Mouse (Mus musculus) splenic B cell, adult 2 months (primary cell): ENCODE results near the gene Slc47a1.
"Not testable (repeated sequence)": the region's sequence is repeated elsewhere in the genome, so short reads cannot be mapped to it uniquely, and the experiment has no call there.

Experiments
- DNase-seq: peaks from one replicate; pipeline ENCODE4 v3.0.0-alpha.2; 2011; ENCODE audit warnings: low read depth, low spot score
- H3K27me3 ChIP-seq: 2 replicates; pipeline ENCODE4 v1.6.1; 2012; ENCODE audit warnings: mild to moderate bottlenecking, low read length, moderate library complexity, mixed read lengths; ENCODE audit not compliant: control insufficient read depth, poor library complexity, insufficient read depth, severe bottlenecking
- H3K36me3 ChIP-seq: 2 replicates; pipeline ENCODE4 v1.6.1; 2012; ENCODE audit warnings: mild to moderate bottlenecking, low read length, moderate library complexity, mixed read lengths; ENCODE audit not compliant: control insufficient read depth, poor library complexity, insufficient read depth, severe bottlenecking

Slc47a1 gene

DNA sequence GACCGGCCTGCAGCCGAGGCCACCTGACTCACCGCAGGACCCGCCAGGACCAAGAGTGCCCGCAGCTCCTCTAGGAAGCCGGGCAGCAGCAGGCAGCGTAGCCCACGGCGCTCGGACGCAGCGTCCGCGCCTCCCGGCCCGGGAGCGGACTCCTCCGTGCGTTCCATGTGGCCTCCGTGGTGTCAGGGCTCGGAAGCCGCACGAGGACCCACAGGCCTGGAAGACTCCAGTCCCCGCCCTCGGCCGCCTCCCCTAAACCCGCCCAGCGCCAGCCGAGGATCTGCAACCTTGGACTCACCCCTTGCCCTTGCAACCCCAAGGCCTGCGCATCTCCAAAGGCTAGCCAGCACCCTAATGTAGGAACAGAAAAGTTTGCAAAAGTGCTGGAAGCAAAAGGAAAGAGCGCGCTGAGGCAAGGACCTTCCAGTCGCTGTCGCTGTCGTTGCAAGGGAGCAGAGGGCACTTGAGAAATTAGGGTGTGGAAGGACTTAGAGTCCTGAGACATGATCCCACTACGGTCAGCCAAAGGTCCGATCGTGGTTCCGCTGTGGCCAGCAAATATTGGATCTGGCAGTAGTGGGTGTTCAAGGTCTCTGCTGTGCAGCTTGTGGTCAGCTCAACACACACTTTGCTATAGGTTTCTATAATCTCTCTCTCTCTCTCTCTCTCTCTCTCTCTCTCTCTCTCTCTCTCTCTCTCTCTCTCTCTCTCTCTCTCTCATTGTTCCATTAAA, at the start of gene Slc47a1:
Gene Slc47a1 (minus strand): TSS at position 465 of the 733 bp plus-strand sequence.
- DNase-seq, result no peak
- H3K36me3 ChIP-seq, result no peaks in the 10 kb centered on the region
- no peaks in the 10 kb centered on the region for H3K27me3 ChIP-seq

DNA sequence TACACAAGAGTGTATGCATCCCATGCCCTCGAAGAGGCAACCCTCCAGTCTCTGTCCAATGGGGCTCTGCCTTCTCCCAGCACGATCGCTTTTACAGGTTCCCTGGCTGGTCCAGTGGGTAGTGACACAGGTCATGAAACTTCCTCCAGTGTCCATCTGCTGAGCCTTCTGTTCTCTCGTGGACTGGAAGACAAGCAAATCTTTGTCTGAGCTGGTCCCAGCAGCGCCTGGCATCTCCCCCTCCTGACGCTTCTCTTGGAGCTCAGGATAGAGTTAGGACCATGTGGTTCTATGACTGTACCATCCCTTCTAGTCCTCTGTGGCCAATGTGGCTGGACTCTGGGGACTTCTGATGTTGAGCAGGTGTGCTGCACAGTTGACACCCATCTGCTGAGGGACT, 41.1 kb upstream of the Slc47a1 start:
- Histone ChIP-seq H3K27me3 (no peaks in the 10 kb centered on the region), H3K36me3 (no peaks in the 10 kb centered on the region)
- DNase-seq, result no peak

DNA sequence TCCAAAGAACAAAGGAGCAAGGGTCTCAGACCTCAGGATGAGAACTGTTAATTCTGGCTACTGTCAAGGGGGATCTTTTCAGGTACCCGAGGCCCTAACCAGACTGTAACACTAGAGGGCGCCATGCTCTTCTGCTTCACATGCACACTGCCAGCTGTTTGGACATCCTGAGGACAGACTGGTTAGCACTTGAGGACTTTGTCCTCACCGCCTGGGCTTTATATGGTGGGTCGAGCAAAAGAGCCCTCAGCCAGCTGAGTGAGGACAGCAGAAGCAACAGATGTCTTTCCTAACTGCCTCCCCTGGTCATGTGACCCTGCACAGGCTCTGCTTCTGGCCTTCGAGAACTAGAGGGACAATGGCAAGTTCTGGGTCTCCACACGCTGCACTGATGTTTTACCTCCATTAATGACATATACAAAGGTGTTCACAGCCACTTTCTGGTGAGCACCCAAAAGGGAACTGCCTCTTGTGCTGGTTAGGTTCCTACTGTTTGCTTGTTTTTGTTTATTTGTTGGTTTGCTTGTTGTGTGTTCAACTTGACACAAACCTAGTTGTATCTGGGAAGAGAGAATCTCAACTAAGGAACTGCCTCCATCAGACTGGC, 39.9 kb upstream of the Slc47a1 start:
- Histone ChIP-seq H3K36me3 (no peaks in the 10 kb centered on the region), H3K27me3 (no peaks in the 10 kb centered on the region)
- peak; percentile 87 for DNase-seq

DNA sequence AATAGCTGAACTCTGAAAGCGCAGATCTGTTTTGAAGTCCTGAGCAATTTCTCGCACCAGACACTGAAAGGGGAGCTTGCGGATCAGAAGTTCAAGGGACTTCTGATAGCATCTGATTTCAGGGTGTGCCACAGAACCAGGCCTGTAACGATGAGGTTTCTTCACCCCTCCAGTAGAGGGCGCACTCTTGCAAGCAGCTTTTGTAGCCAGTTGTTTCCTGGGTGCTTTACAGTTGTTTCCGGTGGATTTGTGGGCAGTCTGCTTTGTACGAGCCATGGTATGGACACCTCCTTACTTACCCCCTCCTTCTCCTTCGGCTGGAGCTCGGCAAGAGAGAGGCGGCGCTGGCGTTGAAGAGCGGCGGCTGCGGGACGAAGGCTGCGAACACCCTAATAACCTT, 38.4 kb upstream of the Slc47a1 start:
- not testable (repeated sequence) for H3K27me3 ChIP-seq, H3K36me3 ChIP-seq
- peak; percentile 35 for DNase-seq

DNA sequence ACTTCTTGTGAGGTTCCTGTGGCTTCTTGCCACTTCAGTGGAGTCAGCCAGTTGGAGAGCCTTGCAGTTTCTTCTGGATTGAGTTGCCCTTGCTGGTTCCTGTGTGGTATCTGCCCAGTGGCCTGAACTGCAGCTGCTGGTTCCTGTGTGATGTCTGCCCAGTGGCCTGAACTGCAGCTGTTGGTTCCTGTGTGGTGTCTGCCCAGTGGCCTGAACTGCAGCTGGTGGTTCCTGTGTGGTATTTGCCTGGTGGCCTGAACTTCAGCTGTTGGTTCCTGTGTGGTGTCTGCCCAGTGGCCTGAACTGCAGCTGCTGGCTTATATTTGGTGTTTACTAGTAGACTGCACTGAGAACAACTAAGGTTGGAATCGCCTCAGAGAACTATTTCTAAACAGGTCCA, 37.3 kb upstream of the Slc47a1 start:
- no peak for DNase-seq
- Histone ChIP-seq H3K27me3 (no peaks in the 10 kb centered on the region), H3K36me3 (no peaks in the 10 kb centered on the region)

DNA sequence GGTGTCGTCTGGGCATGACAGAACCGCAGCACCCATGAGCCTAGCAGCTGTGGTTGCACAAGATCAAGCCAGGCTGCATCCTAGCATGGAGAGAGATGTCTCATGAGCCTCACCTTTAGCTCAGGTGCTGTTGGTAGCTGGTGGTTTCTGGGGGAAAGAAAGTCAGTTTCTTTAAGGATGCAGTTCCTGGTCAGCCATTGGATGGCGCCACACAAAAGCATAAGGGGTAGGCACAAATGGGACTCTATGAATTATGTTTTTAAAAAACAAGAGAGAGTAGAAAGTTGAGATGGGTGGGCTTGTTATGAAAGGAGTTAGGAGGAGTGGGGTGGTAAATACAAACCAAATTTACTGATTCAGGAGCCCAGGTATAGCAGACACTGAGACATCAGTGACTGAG, 36.4 kb upstream of the Slc47a1 start:
- Histone ChIP-seq H3K36me3 (no peaks in the 10 kb centered on the region), H3K27me3 (no peaks in the 10 kb centered on the region)
- DNase-seq, result no peak

DNA sequence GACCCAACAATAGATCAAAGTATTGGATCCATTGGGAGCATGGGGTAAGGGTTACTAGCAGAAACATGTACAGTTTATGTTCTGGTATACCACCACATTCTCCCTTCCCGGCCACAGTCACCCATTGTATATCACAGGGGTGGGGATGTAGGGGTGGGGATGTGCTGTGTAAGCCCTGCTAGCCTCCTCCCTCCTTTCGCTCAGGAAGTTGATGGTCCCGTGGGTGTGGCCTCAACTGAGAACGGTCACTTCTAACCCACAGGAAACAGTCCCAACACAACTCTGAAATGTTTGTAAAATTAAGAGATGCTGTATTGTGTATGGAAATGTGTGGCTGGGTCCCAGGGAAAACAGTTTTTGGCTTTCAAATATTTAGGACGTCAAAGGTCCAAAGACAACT, 35.3 kb upstream of the Slc47a1 start:
- Histone ChIP-seq H3K36me3 (no peaks in the 10 kb centered on the region), H3K27me3 (no peaks in the 10 kb centered on the region)
- DNase-seq, result no peak

DNA sequence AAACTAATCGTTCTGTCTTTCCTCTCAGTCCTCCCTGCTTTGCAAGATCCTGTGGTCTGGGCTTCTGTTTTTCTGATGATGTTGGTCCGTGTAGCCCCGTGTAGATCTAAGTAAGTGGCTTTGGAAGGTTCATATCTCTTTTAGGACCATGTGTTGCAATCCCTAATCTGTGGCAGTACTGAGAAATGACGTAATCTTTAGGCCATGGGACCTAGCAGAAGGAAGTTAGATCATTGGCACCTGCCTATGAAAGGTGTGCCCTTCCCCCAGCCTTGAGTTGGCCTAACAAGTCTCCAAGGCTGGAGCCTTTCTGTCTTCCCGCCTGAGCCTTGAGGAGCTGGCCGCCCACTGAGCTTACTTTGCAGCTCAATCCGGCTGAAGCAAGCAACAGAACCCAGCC, 33.7 kb upstream of the Slc47a1 start:
- DNase-seq, result no peak
- H3K36me3 ChIP-seq, result no peaks in the 10 kb centered on the region
- H3K27me3 ChIP-seq, result no peaks in the 10 kb centered on the region

DNA sequence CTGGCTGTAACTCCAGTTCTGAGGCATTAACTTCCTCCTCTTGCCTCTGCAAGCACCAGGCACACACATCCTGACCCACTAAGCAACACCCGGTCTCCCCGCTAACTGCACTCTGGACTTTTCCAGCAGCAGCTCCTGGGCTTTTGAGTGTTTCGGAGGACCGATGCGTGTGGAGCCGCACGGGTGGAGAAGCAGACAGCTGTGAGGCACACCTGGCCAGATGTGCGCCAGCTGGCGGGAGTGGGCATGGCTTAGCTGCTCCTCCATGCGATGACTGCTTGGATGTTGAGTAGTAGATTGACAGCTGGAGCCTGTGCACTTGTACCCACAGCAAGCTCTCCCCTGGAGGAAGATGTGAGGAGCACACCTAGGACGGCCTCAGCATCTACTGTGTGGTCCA, 33.1 kb upstream of the Slc47a1 start:
- no peak for DNase-seq
- Histone ChIP-seq H3K27me3 (no peaks in the 10 kb centered on the region), H3K36me3 (no peaks in the 10 kb centered on the region)

DNA sequence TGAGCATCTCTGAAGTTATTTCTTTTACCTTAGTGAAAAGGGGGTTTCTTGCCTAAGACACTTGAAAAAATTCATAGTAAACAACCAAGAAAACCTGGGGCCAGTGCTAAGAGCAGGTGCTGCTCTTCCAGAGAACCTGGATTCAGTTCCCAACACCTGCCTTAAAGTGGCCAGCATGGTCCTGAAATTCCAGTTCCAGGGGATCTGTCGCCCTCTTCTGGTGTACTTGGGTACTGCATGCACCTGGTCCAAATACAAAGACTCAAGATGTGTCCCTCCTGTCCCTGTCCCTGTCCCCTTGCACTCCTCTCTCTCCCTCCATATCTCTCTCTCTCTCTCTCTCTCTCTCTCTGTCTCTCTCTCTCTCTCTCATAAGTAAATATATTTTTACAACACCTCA, 32.0 kb upstream of the Slc47a1 start:
- Histone ChIP-seq H3K36me3 (no peaks in the 10 kb centered on the region), H3K27me3 (no peaks in the 10 kb centered on the region)
- peak; percentile 81 for DNase-seq

DNA sequence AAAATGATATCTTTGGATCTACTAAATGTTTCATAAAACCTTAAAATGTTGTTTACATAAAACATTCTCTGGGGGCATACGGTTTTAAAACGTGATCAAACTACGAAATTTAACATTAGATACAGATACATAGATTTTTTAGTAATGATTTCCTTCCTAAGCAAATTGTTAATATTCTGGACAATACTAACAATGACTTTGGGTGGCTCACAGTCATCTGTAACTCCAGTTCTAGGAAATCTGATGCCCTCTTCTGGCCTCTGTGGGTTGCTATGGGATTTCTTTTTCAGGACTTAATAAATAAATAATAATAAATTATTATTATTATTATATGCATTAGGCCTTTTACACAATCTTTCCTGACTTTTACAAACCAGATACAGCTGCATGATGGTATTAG, 30.9 kb upstream of the Slc47a1 start:
- Histone ChIP-seq H3K27me3 (no peaks in the 10 kb centered on the region), H3K36me3 (no peaks in the 10 kb centered on the region)
- no peak for DNase-seq

DNA sequence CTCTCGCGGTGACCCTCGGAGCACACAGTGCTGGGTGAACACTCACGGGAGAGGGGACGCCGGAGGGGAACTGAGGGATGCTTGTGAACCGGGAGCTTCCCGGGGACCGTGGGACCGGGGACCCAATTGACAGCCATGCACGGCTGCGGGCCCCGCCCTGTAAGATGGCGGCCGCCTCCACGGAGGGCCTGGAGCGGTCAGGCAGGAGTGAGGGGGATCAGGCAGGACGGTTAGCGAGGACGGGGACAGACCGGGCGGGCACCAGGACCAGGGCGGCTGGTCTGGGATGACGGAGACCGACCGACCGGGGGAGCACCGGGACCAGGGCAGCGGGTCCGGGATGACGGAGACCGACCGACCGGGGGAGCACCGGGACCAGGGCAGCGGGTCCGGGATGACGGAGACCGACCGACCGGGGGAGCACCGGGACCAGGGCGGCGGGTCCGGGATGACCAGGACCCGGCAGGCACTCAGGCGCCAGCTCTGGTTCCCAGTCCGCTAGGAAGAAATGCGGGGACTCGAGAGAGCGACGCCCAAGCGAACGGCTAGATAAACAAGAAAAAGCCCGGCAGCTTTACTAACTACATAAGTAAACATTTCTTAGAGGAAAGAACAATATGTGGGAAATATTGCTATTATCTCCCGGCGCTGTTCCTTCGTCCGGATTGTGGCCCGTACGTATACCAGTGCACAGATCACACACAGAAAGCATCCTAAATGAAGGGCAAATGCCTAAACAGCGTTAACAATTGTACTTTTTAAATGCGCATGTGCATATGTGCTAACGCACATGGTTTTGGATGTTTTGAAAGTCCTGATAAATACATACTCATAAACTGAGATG, 30.3 kb upstream of the Slc47a1 start:
- DNase-seq, result peak; percentile 8
- Histone ChIP-seq H3K27me3 (no peaks in the 10 kb centered on the region), H3K36me3 (no peaks in the 10 kb centered on the region)

DNA sequence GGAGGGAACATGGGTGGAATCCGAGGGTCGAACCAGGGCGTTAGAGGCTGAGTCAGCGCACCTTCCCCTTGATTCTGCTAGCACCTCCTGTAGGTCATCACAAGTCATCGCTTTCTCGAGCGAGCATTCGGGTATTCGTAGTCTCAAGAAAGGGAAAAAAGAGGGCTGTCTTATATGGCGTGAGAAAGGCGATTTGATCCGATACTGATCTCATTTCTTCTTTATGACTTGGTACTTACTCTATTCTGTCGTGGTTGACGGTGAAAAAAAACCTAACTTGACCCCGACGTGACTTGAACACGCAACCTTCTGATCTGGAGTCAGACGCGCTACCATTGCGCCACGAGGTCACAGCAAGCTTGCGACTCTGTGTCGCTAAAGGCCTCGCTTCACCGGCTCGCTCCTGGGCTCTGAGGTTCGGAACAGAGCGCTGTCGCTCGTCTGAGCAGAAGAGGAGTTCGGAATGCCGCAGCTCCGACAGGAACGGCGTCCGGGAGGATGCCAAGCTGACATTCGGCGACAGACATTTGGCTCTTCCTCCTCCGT, 29.6 kb upstream of the Slc47a1 start:
- DNase-seq, result peak; percentile 87
- Histone ChIP-seq H3K36me3 (no peaks in the 10 kb centered on the region), H3K27me3 (no peaks in the 10 kb centered on the region)

DNA sequence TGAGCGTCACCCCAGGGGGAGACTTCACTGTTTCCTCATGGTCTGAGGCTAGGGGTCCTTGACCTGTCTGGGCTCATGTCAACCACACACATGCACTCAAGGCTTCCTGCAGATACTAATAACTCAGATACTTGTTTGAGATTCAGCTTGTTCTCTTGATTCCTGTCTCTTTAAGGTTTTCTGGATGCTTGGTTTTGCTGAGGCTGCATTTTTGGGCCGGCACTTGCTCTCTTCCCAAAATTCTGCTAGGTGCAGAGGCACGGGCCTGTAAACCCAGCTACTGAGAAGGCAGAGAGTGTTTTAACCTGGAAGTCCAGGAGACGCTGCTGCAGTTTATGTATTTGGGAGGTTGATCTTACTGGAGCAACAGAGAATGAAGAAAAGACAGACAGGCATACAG, 23.6 kb upstream of the Slc47a1 start:
- no peaks in the 10 kb centered on the region for H3K36me3 ChIP-seq
- no peaks in the 10 kb centered on the region for H3K27me3 ChIP-seq
- no peak for DNase-seq
